Comparison of ENCODE assay signal across 19 mouse cellular contexts in the genomic region with DNA sequence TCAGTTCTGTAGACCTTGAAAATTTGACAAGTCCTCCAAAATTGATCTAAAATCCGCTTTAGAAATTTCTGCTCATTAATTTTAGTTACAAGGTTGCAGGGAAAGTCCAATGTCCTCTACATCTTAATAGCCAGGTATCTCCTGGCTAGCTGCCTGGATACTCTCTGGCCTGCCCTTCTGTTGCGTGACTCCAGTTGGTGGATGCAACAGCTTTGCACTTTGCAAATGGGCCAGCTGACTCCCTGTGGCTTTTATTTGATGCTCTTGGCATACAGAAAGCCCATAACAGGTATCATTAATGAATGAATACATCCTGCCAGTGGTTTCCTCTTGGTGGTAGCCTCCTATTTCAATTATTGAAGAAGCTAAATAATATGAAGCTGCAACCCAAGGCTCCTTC. TPM values are rescaled to one million over a fixed set of nuclear protein-coding genes. Genes with fewer than 3 reads are reported as not detected.
DNase-seq lines count a peak whose midpoint lies in the region; ATAC-seq lines count a peak whose summit lies in the region.
"Had no signal": no experiment of that assay in that cellular context is flagged by ENCODE, and none has a peak within 500 bp of the region (broad histone marks: within the 10 kb centered on the region; RNA-seq: fewer than 3 reads in every experiment).

No protein-coding gene starts in this region.

- no peak overlapping the region for H3K4me3 ChIP-seq in heart, embryonic 12.5 days
- no peak overlapping the region for H3K4me3 ChIP-seq in midbrain, embryonic 11.5 days (ENCODE audit: low read depth, low read length)
- H3K4me3 ChIP-seq: embryonic facial prominence, embryonic 13.5 days; forebrain, embryonic 12.5 days; heart, adult 2 months; heart, embryonic 13.5 days; hindbrain, embryonic 15.5 days had no signal

- no peak overlapping the region for H3K4me2 ChIP-seq in heart, embryonic 12.5 days
- no peak overlapping the region for H3K4me2 ChIP-seq in midbrain, embryonic 11.5 days
- H3K4me2 ChIP-seq: embryonic facial prominence, embryonic 13.5 days; forebrain, embryonic 12.5 days; heart, embryonic 13.5 days; hindbrain, embryonic 15.5 days had no signal

- no peak overlapping the region for H3K9ac ChIP-seq in heart, embryonic 12.5 days
- H3K9ac ChIP-seq in midbrain, embryonic 11.5 days (ENCODE audit: low read length) = no peak overlapping the region
- H3K9ac ChIP-seq: embryonic facial prominence, embryonic 13.5 days; forebrain, embryonic 12.5 days; forebrain, postnatal 0 days; heart, embryonic 13.5 days; hindbrain, embryonic 15.5 days had no signal

- H3K27ac ChIP-seq in heart, embryonic 12.5 days (ENCODE audit: poor library complexity, severe bottlenecking) = no peak overlapping the region
- no peak overlapping the region for H3K27ac ChIP-seq in midbrain, embryonic 11.5 days (ENCODE audit: low read depth, low read length)
- H3K27ac ChIP-seq: embryonic facial prominence, embryonic 13.5 days; forebrain, embryonic 12.5 days; heart, adult 2 months; heart, embryonic 13.5 days; hindbrain, embryonic 15.5 days had no signal

- peak; percentile 53 for DNase-seq in heart, adult 11 months
- DNase-seq in cerebellum, adult 18-20 months = peak; percentile 52 to 68
- DNase-seq in cerebellum, adult 9-11 months = peak; percentile 66
- peak; percentile 56 to 57 for DNase-seq in cerebellum, postnatal 36 days
- DNase-seq in right cerebral cortex, postnatal 14 days = no peak
- DNase-seq in heart, adult 9 months (ENCODE audit: low spot score in 2 of 2) = no peak
- no peak for DNase-seq in midbrain, embryonic 11.5 days (ENCODE audit: low spot score, missing footprints)
- DNase-seq: adrenal gland, postnatal 10 days; forebrain, postnatal 0 days; gastrocnemius, postnatal 36 days; heart, adult 2 months; heart, postnatal 36 days; kidney, adult 8-10 months had no signal

- H3K27me3 ChIP-seq in heart, embryonic 12.5 days (replicated peaks) = no peaks in the 10 kb centered on the region
- H3K27me3 ChIP-seq in midbrain, embryonic 11.5 days (ENCODE audit: control insufficient read depth, insufficient read depth, low read length) = no peaks in the 10 kb centered on the region
- H3K27me3 ChIP-seq: embryonic facial prominence, embryonic 13.5 days; forebrain, embryonic 12.5 days; heart, embryonic 13.5 days; hindbrain, embryonic 15.5 days had no signal

- ATAC-seq in heart, embryonic 12.5 days (ENCODE audit: insufficient number of reproducible peaks, low FRiP score) = no peak
- ATAC-seq in midbrain, embryonic 11.5 days (ENCODE audit: low FRiP score) = no peak
- ATAC-seq: forebrain, postnatal 0 days; intestine, postnatal 0 days had no signal

- WGBS in heart, embryonic 12.5 days = 90% methylated on average over 2 of the region's 2 CpGs
- 94% methylated on average over 2 of the region's 2 CpGs for WGBS in midbrain, embryonic 11.5 days

- H3K9me3 ChIP-seq in heart, embryonic 12.5 days (replicated peaks) = no peaks in the 10 kb centered on the region
- no peaks in the 10 kb centered on the region for H3K9me3 ChIP-seq in midbrain, embryonic 11.5 days (ENCODE audit: control insufficient read depth, low read length)
- H3K9me3 ChIP-seq: embryonic facial prominence, embryonic 13.5 days; forebrain, embryonic 12.5 days; heart, embryonic 13.5 days; hindbrain, embryonic 15.5 days had no signal

- no peaks in the 10 kb centered on the region for H3K36me3 ChIP-seq in heart, embryonic 12.5 days
- no peaks in the 10 kb centered on the region for H3K36me3 ChIP-seq in midbrain, embryonic 11.5 days (ENCODE audit: control insufficient read depth, insufficient read depth, low read length)
- H3K36me3 ChIP-seq: embryonic facial prominence, embryonic 13.5 days; forebrain, embryonic 12.5 days; heart, embryonic 13.5 days; hindbrain, embryonic 15.5 days had no signal

- H3K4me1 ChIP-seq in heart, embryonic 12.5 days (replicated peaks) = peaks cover 5% of the 10 kb centered on the region
- H3K4me1 ChIP-seq in midbrain, embryonic 11.5 days (ENCODE audit: control insufficient read depth, insufficient read depth, low read length) = no peaks in the 10 kb centered on the region
- H3K4me1 ChIP-seq: hindbrain, embryonic 15.5 days had no signal

RNA-seq across cellular contexts. Expression of gene Nck2, which starts 47.3 kb away (rescaled TPM):
- 35.6 and 36.4 TPM in 2 replicates for polyA plus RNA-seq in heart, embryonic 12.5 days (2016; fragmentation: Nextera tagmentation; extraction: Ambion mirVana)
- 30.2 and 33.6 TPM in 2 replicates for polyA plus RNA-seq in midbrain, embryonic 11.5 days (2014; fragmentation: Nextera tagmentation; extraction: Ambion mirVana)

Comparison
In these comparisons a context has a peak if more than half of its experiments do, and no peak if none do; other contexts are left out.
1. DNase-seq: peak in heart, adult 11 months (single experiment), cerebellum, adult 18-20 months (2 of 2), cerebellum, adult 9-11 months (single experiment) and cerebellum, postnatal 36 days (2 of 2); none in right cerebral cortex, postnatal 14 days (single experiment), heart, adult 9 months (0 of 2) and midbrain, embryonic 11.5 days (single experiment).